Mouse (Mus musculus): ENCODE results near the gene Sec1.

GRCm38 (mm10) chr7:45713881-45714520, 19.8 kb upstream of the Sec1 start:
- TF ChIP-seq ZC3H11A (IDR thresholded peaks at IDR 0.05; ENCODE audit: borderline replicate concordance, low read depth, low read length) (no peak), CHD2 (IDR thresholded peaks at IDR 0.05; ENCODE audit: low read depth, low read length) (no peak)
